Mouse (Mus musculus): ENCODE data around the gene Dpp10.

DNA sequence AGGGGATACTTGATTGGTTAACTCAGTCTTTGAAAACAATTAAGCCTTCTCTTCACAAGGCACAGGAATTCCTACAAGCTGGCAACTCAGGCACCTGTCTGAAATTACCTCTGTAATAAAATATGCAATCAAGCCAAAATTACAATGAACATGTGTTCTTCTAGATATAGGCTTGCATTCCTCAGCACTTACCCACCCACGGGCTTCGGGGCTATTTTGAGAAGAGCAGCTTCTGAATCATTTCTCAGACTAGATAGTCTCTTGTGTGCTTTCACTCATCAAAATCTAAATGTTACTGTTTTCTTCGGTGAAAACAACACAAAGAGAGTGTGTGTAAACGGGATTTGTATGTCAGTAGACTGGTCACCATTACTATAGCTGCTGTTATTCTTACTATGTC lies 144.1 kb downstream of the Dpp10 start:
- no peak for TF ChIP-seq JUND (IDR thresholded peaks at IDR 0.05; ENCODE audit: low read depth, low read length)
- no peak for TF ChIP-seq EP300 (IDR thresholded peaks at IDR 0.05; ENCODE audit: low read depth in 1 of 2, low read length in 2 of 2)
- no peak for TF ChIP-seq RCOR1 (IDR thresholded peaks at IDR 0.05; ENCODE audit: low read depth, low read length)
- TF ChIP-seq CTCF (IDR thresholded peaks at IDR 0.05 in 2 of 3, conservative IDR thresholded peaks at IDR 0.05 in 1 of 3; ENCODE audit: control insufficient read depth in 1 of 3, insufficient read depth in 1 of 3, low read depth in 2 of 3, low read length in 3 of 3, poor library complexity in 1 of 3, severe bottlenecking in 1 of 3) = no peak
- no peak for TF ChIP-seq POLR2AphosphoS2 (IDR thresholded peaks at IDR 0.05; ENCODE audit: low read length)
- TF ChIP-seq TCF12 (IDR thresholded peaks at IDR 0.05; ENCODE audit: low read depth, low read length) = no peak
- no peak for TF ChIP-seq BHLHE40 (IDR thresholded peaks at IDR 0.05; ENCODE audit: borderline replicate concordance, low read depth, low read length)
- no peak for TF ChIP-seq TAL1 (IDR thresholded peaks at IDR 0.05; ENCODE audit: low read length)
- no peak for TF ChIP-seq SIN3A (IDR thresholded peaks at IDR 0.05; ENCODE audit: low read length)
- no peak for TF ChIP-seq USF1 (IDR thresholded peaks at IDR 0.05; ENCODE audit: low read depth, low read length)
